Mouse (Mus musculus) left cerebral cortex, adult 9 months (tissue): ENCODE measurements around the gene Cited2.

Source experiments
- DNase-seq, 2 experiments: peaks; one replicate each; pipeline ENCODE4 v3.0.0; 2022; ENCODE audit warnings: low spot score in 2 of 2

Gene Cited2

GRCm38 (mm10) chr10:17723871-17724741, 1.1 kb downstream of the Cited2 start:
- peak in 1 of 2 experiments; percentile 64 for DNase-seq

- no peak for DNase-seq
Measured at GRCm38 (mm10) chr10:17725037-17725584, 2.1 kb downstream of the Cited2 start.

- no peak for DNase-seq
Measured at GRCm38 (mm10) chr10:17725644-17726372, 2.8 kb downstream of the Cited2 start.

- no peak for DNase-seq
Measured at GRCm38 (mm10) chr10:17726373-17726720, 3.3 kb downstream of the Cited2 start.

GRCm38 (mm10) chr10:17727161-17727925, 4.3 kb downstream of the Cited2 start:
- DNase-seq: peak in 1 of 2 experiments; percentile 21

- DNase-seq: peak in 1 of 2 experiments; percentile 16
Measured at GRCm38 (mm10) chr10:17727926-17728279, 4.9 kb downstream of the Cited2 start.

- DNase-seq: no peak
Measured at GRCm38 (mm10) chr10:17728711-17729110, 5.7 kb downstream of the Cited2 start.

GRCm38 (mm10) chr10:17729476-17729875, 6.5 kb downstream of the Cited2 start:
- no peak for DNase-seq

GRCm38 (mm10) chr10:17733057-17733456, 10.0 kb downstream of the Cited2 start:
- DNase-seq: peak in 1 of 2 experiments; percentile 83

GRCm38 (mm10) chr10:17742581-17742980, 19.6 kb downstream of the Cited2 start:
- no peak for DNase-seq

GRCm38 (mm10) chr10:17752478-17752877, 29.5 kb downstream of the Cited2 start:
- DNase-seq: no peak

GRCm38 (mm10) chr10:17759772-17760171, 36.8 kb downstream of the Cited2 start:
- no peak for DNase-seq

- no peak for DNase-seq
Measured at GRCm38 (mm10) chr10:17760750-17761613, 38.0 kb downstream of the Cited2 start.

GRCm38 (mm10) chr10:17761652-17762051, 38.6 kb downstream of the Cited2 start:
- no peak for DNase-seq

- DNase-seq: no peak
Measured at GRCm38 (mm10) chr10:17762946-17763345, 39.9 kb downstream of the Cited2 start.

GRCm38 (mm10) chr10:17769856-17770255, 46.8 kb downstream of the Cited2 start:
- DNase-seq: no peak

- no peak for DNase-seq
Measured at GRCm38 (mm10) chr10:17772364-17772763, 49.3 kb downstream of the Cited2 start.

GRCm38 (mm10) chr10:17774366-17774765, 51.3 kb downstream of the Cited2 start:
- no peak for DNase-seq

GRCm38 (mm10) chr10:17775079-17775478, 52.1 kb downstream of the Cited2 start:
- DNase-seq: no peak
